In the genomic region with DNA sequence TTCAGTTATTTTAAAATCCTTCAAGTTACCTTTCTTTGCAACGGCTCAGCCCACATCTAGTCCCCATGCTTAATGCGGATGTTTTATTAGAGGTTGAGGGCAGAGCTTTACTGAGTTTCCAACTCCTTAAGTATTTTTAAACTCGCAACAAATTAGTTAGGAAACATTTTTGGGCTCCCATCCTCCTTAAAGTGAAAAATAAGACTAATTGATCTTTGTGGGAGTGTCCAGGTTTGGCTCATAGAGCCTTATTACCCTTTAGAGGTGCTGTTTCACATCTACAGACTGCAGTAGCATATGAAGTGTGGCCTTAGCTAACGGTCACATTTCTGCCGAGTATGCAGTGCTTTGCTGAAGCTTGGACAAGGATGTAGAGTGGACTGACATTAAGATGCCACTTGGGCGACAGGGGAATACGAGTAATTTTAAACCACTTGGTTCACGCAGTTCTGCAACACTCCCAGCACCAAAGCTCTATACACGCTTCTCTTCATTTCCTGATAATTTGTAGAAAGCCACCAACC, we compare ENCODE assay signal across 8 mouse cellular contexts. TPM values are rescaled to one million over a fixed set of nuclear protein-coding genes. Genes with fewer than 3 reads are reported as not detected.
DNase-seq lines count a peak whose midpoint lies in the region; ATAC-seq and TF ChIP-seq lines count a peak whose summit lies in the region.

No protein-coding gene starts in this region.

- no peak for DNase-seq in heart, adult 11 months
- DNase-seq in heart, postnatal 0 days (ENCODE audit: low spot score) = no peak
- no peak for DNase-seq in right cerebral cortex, adult 18-20 months
- no peak for DNase-seq in ovary, postnatal 36 days (ENCODE audit: low spot score)

- peaks cover 22 to 67% of the 10 kb centered on the region in 2 experiments for H3K4me1 ChIP-seq in heart, embryonic 14.5 days (ENCODE audit: control insufficient read depth in 2 of 2, insufficient read depth in 2 of 2, low read length in 2 of 2)
- H3K4me1 ChIP-seq in E14TG2a.4 (replicated peaks; ENCODE audit: low read depth, low read length) = peaks cover 15% of the 10 kb centered on the region
- H3K4me1 ChIP-seq in heart, postnatal 0 days (ENCODE audit: control insufficient read depth, insufficient read depth) = peaks cover 36% of the 10 kb centered on the region

- TF ChIP-seq EP300 in heart, postnatal 0 days (IDR thresholded peaks at IDR 0.05; ENCODE audit: low read depth) = no peak

- peak overlapping the region; percentile 87 for H3K4me2 ChIP-seq in heart, embryonic 14.5 days (ENCODE audit: low read length)
- peak overlapping the region; percentile 94 for H3K4me2 ChIP-seq in heart, postnatal 0 days (ENCODE audit: low read depth, low read length)

- peaks cover 51% of the 10 kb centered on the region for H3K79me2 ChIP-seq in macrophage (ENCODE audit: inconsistent target)

- peak overlapping the region; percentile 81 to 88 for H3K4me3 ChIP-seq in heart, embryonic 14.5 days (ENCODE audit: control insufficient read depth in 1 of 2, insufficient read depth in 1 of 2, low read depth in 1 of 2, low read length in 2 of 2)
- H3K4me3 ChIP-seq in E14TG2a.4 (replicated peaks; ENCODE audit: low read length) (peak overlapping the region; percentile 91; the same call in 1 of the 2 replicates), macrophage (ENCODE audit: inconsistent target) (peak overlapping the region; percentile 68)
- peak overlapping the region; percentile 95 for H3K4me3 ChIP-seq in heart, postnatal 0 days (ENCODE audit: low read depth, low read length)

- peak overlapping the region; percentile 95 for H3K9ac ChIP-seq in heart, embryonic 14.5 days (ENCODE audit: low read length)
- H3K9ac ChIP-seq in heart, postnatal 0 days (replicated peaks; ENCODE audit: low read depth, low read length) = peak overlapping the region; percentile 76

- no peak for TF ChIP-seq CTCF in E14TG2a.4 (conservative IDR thresholded peaks at IDR 0.05; ENCODE audit: low read length)
- no peak for TF ChIP-seq CTCF in heart, postnatal 0 days (IDR thresholded peaks at IDR 0.05; ENCODE audit: low read depth)

- H3K27me3 ChIP-seq in heart, embryonic 14.5 days (ENCODE audit: control insufficient read depth, insufficient read depth, low read length) = no peaks in the 10 kb centered on the region
- H3K27me3 ChIP-seq in E14TG2a.4 (ENCODE audit: insufficient read depth, low read length) = peaks cover 56% of the 10 kb centered on the region
- H3K27me3 ChIP-seq in heart, postnatal 0 days (ENCODE audit: control insufficient read depth, insufficient read depth, low read length) = no peaks in the 10 kb centered on the region

- 17% methylated on average over 9 of the region's 9 CpGs for WGBS in heart, embryonic 14.5 days
- WGBS in heart, postnatal 0 days = 22% methylated on average over 9 of the region's 9 CpGs
- WGBS in macrophage (ENCODE audit: missing documents) = 29% methylated on average over 9 of the region's 9 CpGs

- H3K9me3 ChIP-seq in heart, embryonic 14.5 days (ENCODE audit: control insufficient read depth, low read length) = no peaks in the 10 kb centered on the region
- no peaks in the 10 kb centered on the region for H3K9me3 ChIP-seq in E14TG2a.4 (ENCODE audit: low read length)
- no peaks in the 10 kb centered on the region for H3K9me3 ChIP-seq in heart, postnatal 0 days (replicated peaks; ENCODE audit: control insufficient read depth, low read length)

- peaks cover 21% of the 10 kb centered on the region for H3K36me3 ChIP-seq in heart, embryonic 14.5 days (ENCODE audit: control insufficient read depth, insufficient read depth, low read length)
- no peaks in the 10 kb centered on the region for H3K36me3 ChIP-seq in E14TG2a.4 (ENCODE audit: insufficient read depth, low read length)
- peaks cover 4% of the 10 kb centered on the region; the same call in 1 of the 2 replicates for H3K36me3 ChIP-seq in heart, postnatal 0 days (replicated peaks; ENCODE audit: control insufficient read depth, insufficient read depth, low read length)
- no peaks in the 10 kb centered on the region for H3K36me3 ChIP-seq in macrophage (ENCODE audit: inconsistent target)

- no peak for ATAC-seq in heart, embryonic 14.5 days (ENCODE audit: insufficient number of reproducible peaks, insufficient read depth, low FRiP score, low read depth)
- ATAC-seq in heart, postnatal 0 days (ENCODE audit: insufficient read depth, low read depth) = no peak
- ATAC-seq in activated CD4-positive, CD25-positive, alpha-beta regulatory T cell, adult 4 months = no peak

- H3K27ac ChIP-seq in heart, embryonic 14.5 days (replicated peaks in 1 of 2; ENCODE audit: control insufficient read depth in 1 of 2, insufficient read depth in 1 of 2, low read depth in 2 of 2, low read length in 2 of 2) = peak overlapping the region; percentile 99 to 100
- H3K27ac ChIP-seq in heart, postnatal 0 days (ENCODE audit: low read depth) = 0 out of 2 replicates have a peak overlapping the region, but pooled peaks have one; percentile 30
- H3K27ac ChIP-seq in macrophage = no peak overlapping the region

RNA-seq across cellular contexts. Expression of a gene that starts 1.3 kb away (rescaled TPM):
- 21.7 and 29.9 TPM in 2 replicates for polyA plus RNA-seq in heart, embryonic 14.5 days (2014; fragmentation: Nextera tagmentation; extraction: Ambion mirVana)
- total RNA-seq in heart, postnatal 0 days (2014; rRNA removed; ENCODE audit: low replicate concordance) = 5.0 and 19.9 TPM in 2 replicates
- 11.1 and 14.9 TPM in 2 replicates for polyA plus RNA-seq in heart, postnatal 0 days (2015; fragmentation: Nextera tagmentation; extraction: Ambion mirVana)
- total RNA-seq in macrophage (2018; cell fraction: chromatin; rRNA removed) = 10 to 100 TPM in 20 of 26 experiments, 1 to 10 TPM in 6; 4.9 to 95.4 (median 17.8) TPM
- 10 to 100 TPM in 21 of 26 experiments, 1 to 10 TPM in 5; 8.1 to 51.3 (median 19.6) TPM for total RNA-seq in macrophage (2018; cell fraction: cytosol; rRNA removed)
- 10 to 100 TPM in 25 of 26 experiments, 1 to 10 TPM in 1; 9.1 to 91.4 (median 28.1) TPM for total RNA-seq in macrophage (2018; cell fraction: nucleus; rRNA removed)
- 6.3 to 7.5 TPM (median 6.9 TPM) in 3 replicates for polyA plus RNA-seq in macrophage (2018)
- polyA plus RNA-seq in activated CD4-positive, CD25-positive, alpha-beta regulatory T cell, adult 4 months (2017; shearing (Covaris generic)) = 10 to 100 TPM; 59.7 to 61.9 TPM
